Mouse (Mus musculus) thymus, adult 2 months (tissue): ENCODE data around the gene Impg2.

Experiments used
- CTCF ChIP-seq: fragments of 200-500 bp; IDR thresholded peaks from 2 replicates; pipeline ENCODE4 v1.5.1; 2012; ENCODE audit warnings: mild to moderate bottlenecking, control low read depth, low read length, moderate library complexity, borderline replicate concordance; ENCODE audit not compliant: control insufficient read depth, poor library complexity, insufficient read depth; ENCODE audit errors: extremely low read depth
- POLR2A ChIP-seq: fragments of 200-500 bp; IDR thresholded peaks from 2 replicates; pipeline ENCODE4 v1.6.1; 2012; ENCODE audit warnings: mild to moderate bottlenecking, low read length, control low read depth, moderate library complexity; ENCODE audit not compliant: control insufficient read depth, poor library complexity, insufficient read depth; ENCODE audit errors: extremely low read depth

GRCm38 (mm10) chr16:56294887-56295286 is 90.8 kb downstream of the Impg2 start:
- no peak for TF ChIP-seq CTCF
- TF ChIP-seq POLR2A: no peak
